Mouse (Mus musculus): ENCODE measurements around the gene Olfr60. TPM values are rescaled to one million over a fixed set of nuclear protein-coding genes. Genes with fewer than 3 reads are reported as not detected.

Olfr60 gene
- polyA plus RNA-seq, 1 experiment: not detected

GRCm38 (mm10) chr7:140320558-140320957, 40.9 kb downstream of the Olfr60 start, which contains the start of gene Olfr525:
Gene Olfr525 (plus strand): TSS chr7:140320858.
- Histone ChIP-seq H3K27ac (ENCODE audit: insufficient read depth, low read length) (no peak within 1 kb of the TSS), H3K4me3 (replicated peaks; ENCODE audit: insufficient read depth, low read depth, low read length) (no peak within 1 kb of the TSS), H3K27me3 (ENCODE audit: control insufficient read depth, insufficient read depth, low read length) (no peaks in the 10 kb centered on the region; the same call in 1 of the 2 replicates), H3K4me1 (ENCODE audit: control insufficient read depth, insufficient read depth, low read length) (no peaks in the 10 kb centered on the region; the same call in 1 of the 2 replicates)
- WGBS: 39% methylated on average over 1 of the region's 1 CpGs
- no peak for DNase-seq
- TF ChIP-seq CTCF (IDR thresholded peaks at IDR 0.05; ENCODE audit: borderline replicate concordance, insufficient read depth, low read depth, low read length) (no peak), POLR2A (IDR thresholded peaks at IDR 0.05; ENCODE audit: borderline replicate concordance, insufficient read depth, low read length) (no peak)

- DNase-seq: no peak
- no peak for TF ChIP-seq CTCF (IDR thresholded peaks at IDR 0.05; ENCODE audit: borderline replicate concordance, insufficient read depth, low read depth, low read length)
- no peak for TF ChIP-seq POLR2A (IDR thresholded peaks at IDR 0.05; ENCODE audit: borderline replicate concordance, insufficient read depth, low read length)
- H3K27ac ChIP-seq (ENCODE audit: insufficient read depth, low read length): no peak overlapping the region
- 67% methylated on average over 3 of the region's 3 CpGs for whole genome bisulfite sequencing
- no peaks in the 10 kb centered on the region; the same call in 1 of the 2 replicates for H3K4me1 ChIP-seq (ENCODE audit: control insufficient read depth, insufficient read depth, low read length)
- no peaks in the 10 kb centered on the region; the same call in 1 of the 2 replicates for H3K27me3 ChIP-seq (ENCODE audit: control insufficient read depth, insufficient read depth, low read length)
- no peak overlapping the region for H3K4me3 ChIP-seq (replicated peaks; ENCODE audit: insufficient read depth, low read depth, low read length)
These were observed 41.5 kb downstream of the Olfr60 start for GRCm38 (mm10) chr7:140319861-140320385.

- Histone ChIP-seq H3K4me3 (replicated peaks; ENCODE audit: insufficient read depth, low read depth, low read length) (no peak overlapping the region), H3K4me1 (ENCODE audit: control insufficient read depth, insufficient read depth, low read length) (no peaks in the 10 kb centered on the region), H3K27me3 (ENCODE audit: control insufficient read depth, insufficient read depth, low read length) (no peaks in the 10 kb centered on the region), H3K27ac (ENCODE audit: insufficient read depth, low read length) (no peak overlapping the region)
- no peak for TF ChIP-seq POLR2A (IDR thresholded peaks at IDR 0.05; ENCODE audit: borderline replicate concordance, insufficient read depth, low read length)
- TF ChIP-seq CTCF (IDR thresholded peaks at IDR 0.05; ENCODE audit: borderline replicate concordance, insufficient read depth, low read depth, low read length): no peak
- DNase-seq: no peak
- WGBS: 88% methylated on average over 3 of the region's 3 CpGs
These were observed 62.1 kb downstream of the Olfr60 start for GRCm38 (mm10) chr7:140299416-140299815.

GRCm38 (mm10) chr7:140296876-140297275, 64.6 kb downstream of the Olfr60 start:
- 66% methylated on average over 6 of the region's 6 CpGs for WGBS

GRCm38 (mm10) chr7:140295746-140296145, 65.7 kb downstream of the Olfr60 start:
- no peaks in the 10 kb centered on the region for H3K4me1 ChIP-seq (ENCODE audit: control insufficient read depth, insufficient read depth, low read length)
- no peaks in the 10 kb centered on the region for H3K27me3 ChIP-seq (ENCODE audit: control insufficient read depth, insufficient read depth, low read length)
- DNase-seq: no peak
- no peak for TF ChIP-seq POLR2A (IDR thresholded peaks at IDR 0.05; ENCODE audit: borderline replicate concordance, insufficient read depth, low read length)
- TF ChIP-seq CTCF (IDR thresholded peaks at IDR 0.05; ENCODE audit: borderline replicate concordance, insufficient read depth, low read depth, low read length): no peak
- H3K4me3 ChIP-seq (replicated peaks; ENCODE audit: insufficient read depth, low read depth, low read length): no peak overlapping the region
- 80% methylated on average over 9 of the region's 9 CpGs for WGBS
- H3K27ac ChIP-seq (ENCODE audit: insufficient read depth, low read length): no peak overlapping the region

More at GRCm38 (mm10) chr7:140296876-140297275, 64.6 kb downstream of the Olfr60 start:
- Histone ChIP-seq H3K27ac (ENCODE audit: insufficient read depth, low read length) (no peak overlapping the region), H3K4me3 (replicated peaks; ENCODE audit: insufficient read depth, low read depth, low read length) (no peak overlapping the region), H3K27me3 (ENCODE audit: control insufficient read depth, insufficient read depth, low read length) (no peaks in the 10 kb centered on the region), H3K4me1 (ENCODE audit: control insufficient read depth, insufficient read depth, low read length) (no peaks in the 10 kb centered on the region)
- no peak for DNase-seq
- TF ChIP-seq CTCF (IDR thresholded peaks at IDR 0.05; ENCODE audit: borderline replicate concordance, insufficient read depth, low read depth, low read length) (no peak), POLR2A (IDR thresholded peaks at IDR 0.05; ENCODE audit: borderline replicate concordance, insufficient read depth, low read length) (no peak)

Other genes with a start within 250 kb of the Olfr60 start
- 5.0 and 5.9 TPM in 2 replicates for gene Paox, start 245.9 kb downstream of the Olfr60 start, polyA plus RNA-seq (2012; rRNA removed)
- 90.9 and 98.6 TPM in 2 replicates for gene Echs1, start 245.2 kb downstream of the Olfr60 start, polyA plus RNA-seq (2012; rRNA removed)
- 42.4 and 45.9 TPM in 2 replicates for gene Mtg1, start 224.1 kb downstream of the Olfr60 start, polyA plus RNA-seq (2012; rRNA removed)
- 25.9 and 27.7 TPM in 2 replicates for gene Sprn, start 206.8 kb downstream of the Olfr60 start, polyA plus RNA-seq (2012; rRNA removed)
- gene Olfr522, start 196.9 kb downstream of the Olfr60 start, polyA plus RNA-seq (2012; rRNA removed): not detected in 2 replicates
- 0.10 TPM in 2 replicates for gene Olfr523, start 188.5 kb downstream of the Olfr60 start, polyA plus RNA-seq (2012; rRNA removed)
- gene Olfr524, start 155.7 kb downstream of the Olfr60 start, polyA plus RNA-seq (2012; rRNA removed): not detected in 2 replicates
- gene Cd163l1, start 143.4 kb downstream of the Olfr60 start, polyA plus RNA-seq (2012; rRNA removed): 0.03 TPM in 1 of 2 replicates, not detected in the other
- 0.10 and 0.13 TPM in 2 replicates for gene 5830411N06Rik, start 114.4 kb downstream of the Olfr60 start, polyA plus RNA-seq (2012; rRNA removed)
- gene Olfr525, start 40.8 kb downstream of the Olfr60 start, polyA plus RNA-seq (2012; rRNA removed): not detected in 2 replicates
- not detected in 2 replicates for gene Olfr527, start 27.7 kb downstream of the Olfr60 start, polyA plus RNA-seq (2012; rRNA removed)
- not detected in 2 replicates for gene Olfr530, start 14.7 kb upstream of the Olfr60 start, polyA plus RNA-seq (2012; rRNA removed)
- gene Olfr531, start 41.2 kb upstream of the Olfr60 start, polyA plus RNA-seq (2012; rRNA removed): not detected in 2 replicates
- gene Olfr532, start 60.0 kb upstream of the Olfr60 start, polyA plus RNA-seq (2012; rRNA removed): not detected in 2 replicates
- not detected in 2 replicates for gene Olfr533, start 101.7 kb upstream of the Olfr60 start, polyA plus RNA-seq (2012; rRNA removed)
- not detected in 2 replicates for gene Olfr535, start 122.5 kb upstream of the Olfr60 start, polyA plus RNA-seq (2012; rRNA removed)
- not detected in 2 replicates for gene Olfr536, start 145.7 kb upstream of the Olfr60 start, polyA plus RNA-seq (2012; rRNA removed)
- not detected in 2 replicates for gene Olfr538, start 206.2 kb upstream of the Olfr60 start, polyA plus RNA-seq (2012; rRNA removed)
- gene Olfr46, start 239.6 kb upstream of the Olfr60 start, polyA plus RNA-seq (2012; rRNA removed): not detected in 2 replicates